Mouse (Mus musculus): Measurements from ENCODE around the gene Lrrc63. TPM values are rescaled to one million over a fixed set of nuclear protein-coding genes. Genes with fewer than 3 reads are reported as not detected.
A peak's percentile ranks its signal among the peaks of the same experiment; 100 is the strongest.
"Not testable (repeated sequence)": the region's sequence is repeated elsewhere in the genome, so short reads cannot be mapped to it uniquely, and the experiment has no call there.

Gene Lrrc63
- polyA plus RNA-seq, 1 experiment from 2014 or later: 0.08 TPM

GRCm38 (mm10) chr14:75150653-75151052 lies 20.0 kb upstream of the Lrrc63 start:
- Histone ChIP-seq H3K4me2 (no peak overlapping the region), H3K27me3 (ENCODE audit: control insufficient read depth, insufficient read depth, low read length) (no peaks in the 10 kb centered on the region), H3K4me3 (ENCODE audit: low read depth, low read length) (no peak overlapping the region), H3K36me3 (ENCODE audit: control insufficient read depth, insufficient read depth, low read length) (no peaks in the 10 kb centered on the region), H3K27ac (ENCODE audit: low read depth, low read length) (no peak overlapping the region), H3K4me1 (ENCODE audit: control insufficient read depth, insufficient read depth, low read length) (no peaks in the 10 kb centered on the region), H3K9me3 (ENCODE audit: control insufficient read depth, low read length) (no peaks in the 10 kb centered on the region), H3K9ac (ENCODE audit: low read length) (no peak overlapping the region)
- DNase-seq (ENCODE audit: low spot score, missing footprints) (no peak), ATAC-seq (ENCODE audit: low FRiP score) (no peak)
- WGBS: 75% methylated on average over 2 of the region's 2 CpGs

GRCm38 (mm10) chr14:75148229-75148628 lies 17.5 kb upstream of the Lrrc63 start:
- ATAC-seq (ENCODE audit: low FRiP score): no peak
- H3K9ac ChIP-seq (ENCODE audit: low read length): no peak overlapping the region

GRCm38 (mm10) chr14:75147706-75148105 lies 17.0 kb upstream of the Lrrc63 start:
- H3K4me1 ChIP-seq (ENCODE audit: control insufficient read depth, insufficient read depth, low read length); H3K27me3 ChIP-seq (ENCODE audit: control insufficient read depth, insufficient read depth, low read length); H3K4me2 ChIP-seq; H3K27ac ChIP-seq (ENCODE audit: low read depth, low read length); H3K36me3 ChIP-seq (ENCODE audit: control insufficient read depth, insufficient read depth, low read length); ATAC-seq (ENCODE audit: low FRiP score); DNase-seq (ENCODE audit: low spot score, missing footprints); H3K9ac ChIP-seq (ENCODE audit: low read length); H3K4me3 ChIP-seq (ENCODE audit: low read depth, low read length); H3K9me3 ChIP-seq (ENCODE audit: control insufficient read depth, low read length): not testable (repeated sequence)
- WGBS: 87% methylated on average over 2 of the region's 2 CpGs

More at GRCm38 (mm10) chr14:75148229-75148628, 17.5 kb upstream of the Lrrc63 start:
- Histone ChIP-seq H3K4me2 (no peak overlapping the region), H3K27ac (ENCODE audit: low read depth, low read length) (no peak overlapping the region), H3K36me3 (ENCODE audit: control insufficient read depth, insufficient read depth, low read length) (no peaks in the 10 kb centered on the region), H3K9me3 (ENCODE audit: control insufficient read depth, low read length) (no peaks in the 10 kb centered on the region), H3K4me1 (ENCODE audit: control insufficient read depth, insufficient read depth, low read length) (no peaks in the 10 kb centered on the region), H3K4me3 (ENCODE audit: low read depth, low read length) (no peak overlapping the region), H3K27me3 (ENCODE audit: control insufficient read depth, insufficient read depth, low read length) (no peaks in the 10 kb centered on the region)
- 89% methylated on average over 9 of the region's 9 CpGs for WGBS
- no peak for DNase-seq (ENCODE audit: low spot score, missing footprints)

GRCm38 (mm10) chr14:75139225-75139624 lies 8.5 kb upstream of the Lrrc63 start:
- no peaks in the 10 kb centered on the region for H3K9me3 ChIP-seq (ENCODE audit: control insufficient read depth, low read length)
- no peak overlapping the region for H3K27ac ChIP-seq (ENCODE audit: low read depth, low read length)
- DNase-seq (ENCODE audit: low spot score, missing footprints) (no peak), ATAC-seq (ENCODE audit: low FRiP score) (no peak)
- no peaks in the 10 kb centered on the region for H3K36me3 ChIP-seq (ENCODE audit: control insufficient read depth, insufficient read depth, low read length)
- H3K4me3 ChIP-seq (ENCODE audit: low read depth, low read length): no peak overlapping the region
- no peaks in the 10 kb centered on the region for H3K4me1 ChIP-seq (ENCODE audit: control insufficient read depth, insufficient read depth, low read length)
- WGBS: 83% methylated on average over 2 of the region's 2 CpGs
- H3K9ac ChIP-seq (ENCODE audit: low read length): no peak overlapping the region
- no peaks in the 10 kb centered on the region for H3K27me3 ChIP-seq (ENCODE audit: control insufficient read depth, insufficient read depth, low read length)
- no peak overlapping the region for H3K4me2 ChIP-seq

DNA sequence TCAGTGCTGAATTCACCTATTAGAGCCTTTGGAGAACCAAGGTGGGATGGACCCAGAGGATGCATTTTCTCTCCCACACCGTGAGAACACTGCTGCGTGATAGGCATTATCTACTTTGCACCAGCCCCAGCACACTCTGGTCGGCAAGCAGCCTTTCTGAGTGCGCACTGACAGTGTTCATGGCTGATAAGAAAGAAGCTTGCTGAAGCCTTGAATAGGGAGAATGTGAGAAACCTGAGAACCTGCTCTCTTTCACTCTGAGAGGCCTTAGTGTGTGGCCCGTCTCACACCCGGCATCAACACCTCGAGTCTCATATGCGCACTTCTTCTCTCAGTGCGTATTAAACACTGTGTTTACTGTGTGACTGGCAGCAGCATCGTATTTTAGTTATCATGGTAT lies 7.8 kb upstream of the Lrrc63 start:
- DNase-seq (ENCODE audit: low spot score, missing footprints) (no peak), ATAC-seq (ENCODE audit: low FRiP score) (no peak)
- no peak overlapping the region for H3K4me2 ChIP-seq
- H3K4me3 ChIP-seq (ENCODE audit: low read depth, low read length): no peak overlapping the region
- H3K27me3 ChIP-seq (ENCODE audit: control insufficient read depth, insufficient read depth, low read length): no peaks in the 10 kb centered on the region
- 83% methylated on average over 10 of the region's 10 CpGs for WGBS
- no peak overlapping the region for H3K27ac ChIP-seq (ENCODE audit: low read depth, low read length)
- H3K9me3 ChIP-seq (ENCODE audit: control insufficient read depth, low read length): no peaks in the 10 kb centered on the region
- H3K36me3 ChIP-seq (ENCODE audit: control insufficient read depth, insufficient read depth, low read length): no peaks in the 10 kb centered on the region
- H3K4me1 ChIP-seq (ENCODE audit: control insufficient read depth, insufficient read depth, low read length): no peaks in the 10 kb centered on the region
- H3K9ac ChIP-seq (ENCODE audit: low read length): no peak overlapping the region

GRCm38 (mm10) chr14:75136119-75136966 lies 5.7 kb upstream of the Lrrc63 start:
- H3K4me2 ChIP-seq: no peak overlapping the region
- no peak overlapping the region for H3K27ac ChIP-seq (ENCODE audit: low read depth, low read length)
- no peak for DNase-seq (ENCODE audit: low spot score, missing footprints)
- WGBS: 85% methylated on average over 25 of the region's 25 CpGs
- no peaks in the 10 kb centered on the region for H3K4me1 ChIP-seq (ENCODE audit: control insufficient read depth, insufficient read depth, low read length)
- H3K4me3 ChIP-seq (ENCODE audit: low read depth, low read length): no peak overlapping the region
- H3K36me3 ChIP-seq (ENCODE audit: control insufficient read depth, insufficient read depth, low read length): no peaks in the 10 kb centered on the region
- no peaks in the 10 kb centered on the region for H3K27me3 ChIP-seq (ENCODE audit: control insufficient read depth, insufficient read depth, low read length)
- no peaks in the 10 kb centered on the region for H3K9me3 ChIP-seq (ENCODE audit: control insufficient read depth, low read length)
- ATAC-seq (ENCODE audit: low FRiP score): no peak
- H3K9ac ChIP-seq (ENCODE audit: low read length): no peak overlapping the region

DNA sequence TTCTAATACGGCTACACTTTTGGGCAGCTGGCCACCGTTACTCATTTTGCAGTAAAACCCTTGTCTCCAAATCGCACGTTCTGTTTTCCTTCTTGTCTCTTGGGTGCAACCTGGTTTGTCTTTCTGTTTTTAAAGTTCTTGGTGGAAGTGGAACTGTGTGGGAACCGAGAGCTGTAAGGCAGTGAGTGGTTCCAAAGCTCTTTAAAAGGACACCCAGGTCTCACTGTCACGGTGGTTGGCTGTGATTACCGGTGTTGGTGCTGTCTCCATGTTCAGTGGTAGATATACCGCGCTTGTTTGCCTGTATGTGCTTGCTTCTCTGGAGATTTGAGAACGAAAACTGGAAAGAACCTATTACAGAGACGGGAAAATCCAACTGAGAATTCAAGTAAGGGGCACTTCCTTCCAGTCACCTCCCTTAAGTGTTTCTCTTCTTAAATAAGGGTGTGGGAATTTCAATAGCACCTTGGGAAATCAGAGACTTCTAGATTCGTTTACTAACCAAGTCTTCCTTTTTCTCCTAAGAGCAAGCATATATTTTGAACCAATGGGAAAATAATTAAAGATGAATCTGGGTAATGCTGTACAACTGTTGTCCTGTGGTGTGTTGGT lies 749 bp upstream of the Lrrc63 start:
- no peaks in the 10 kb centered on the region for H3K36me3 ChIP-seq (ENCODE audit: control insufficient read depth, insufficient read depth, low read length)
- peaks cover 2% of the 10 kb centered on the region; the same call in 1 of the 2 replicates for H3K4me1 ChIP-seq (ENCODE audit: control insufficient read depth, insufficient read depth, low read length)
- no peaks in the 10 kb centered on the region for H3K9me3 ChIP-seq (ENCODE audit: control insufficient read depth, low read length)
- 4% methylated on average over 12 of the region's 12 CpGs for WGBS
- peak overlapping the region; percentile 55 for H3K4me3 ChIP-seq (ENCODE audit: low read depth, low read length)
- H3K27ac ChIP-seq (ENCODE audit: low read depth, low read length): no peak overlapping the region
- H3K4me2 ChIP-seq: peak overlapping the region; percentile 86
- no peak overlapping the region for H3K9ac ChIP-seq (ENCODE audit: low read length)
- 0 out of 2 replicates have a peak, but pooled peaks have one; percentile 14 for ATAC-seq (ENCODE audit: low FRiP score)
- no peak for DNase-seq (ENCODE audit: low spot score, missing footprints)
- H3K27me3 ChIP-seq (ENCODE audit: control insufficient read depth, insufficient read depth, low read length): no peaks in the 10 kb centered on the region

DNA sequence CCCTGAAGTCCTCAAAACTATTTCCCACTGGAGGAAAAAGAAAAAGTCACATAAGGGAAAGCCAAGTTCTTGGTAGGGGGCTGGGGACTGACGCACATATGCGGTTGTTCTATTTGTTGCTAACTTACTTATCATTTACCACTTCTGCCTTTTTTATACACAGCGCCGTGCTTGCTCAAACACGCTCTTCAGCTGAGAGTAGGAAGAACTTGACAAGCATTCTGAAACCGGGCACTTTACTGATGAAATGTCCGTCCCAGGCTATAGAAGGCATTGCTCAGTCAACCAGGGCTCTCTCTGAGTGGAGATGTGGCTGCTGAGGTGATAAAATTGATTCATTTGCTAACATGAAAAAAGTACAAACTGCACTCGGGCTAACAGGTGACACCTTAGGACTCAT lies 9.0 kb downstream of the Lrrc63 start:
- H3K4me1 ChIP-seq (ENCODE audit: control insufficient read depth, insufficient read depth, low read length): no peaks in the 10 kb centered on the region
- H3K36me3 ChIP-seq (ENCODE audit: control insufficient read depth, insufficient read depth, low read length): no peaks in the 10 kb centered on the region
- H3K4me3 ChIP-seq (ENCODE audit: low read depth, low read length): no peak overlapping the region
- H3K9ac ChIP-seq (ENCODE audit: low read length): no peak overlapping the region
- 90% methylated on average over 8 of the region's 8 CpGs for WGBS
- no peaks in the 10 kb centered on the region for H3K9me3 ChIP-seq (ENCODE audit: control insufficient read depth, low read length)
- no peak overlapping the region for H3K27ac ChIP-seq (ENCODE audit: low read depth, low read length)
- no peak overlapping the region for H3K4me2 ChIP-seq
- no peak for DNase-seq (ENCODE audit: low spot score, missing footprints)
- no peaks in the 10 kb centered on the region for H3K27me3 ChIP-seq (ENCODE audit: control insufficient read depth, insufficient read depth, low read length)
- ATAC-seq (ENCODE audit: low FRiP score): no peak

- Histone ChIP-seq H3K4me1 (ENCODE audit: control insufficient read depth, insufficient read depth, low read length) (no peaks in the 10 kb centered on the region), H3K36me3 (ENCODE audit: control insufficient read depth, insufficient read depth, low read length) (no peaks in the 10 kb centered on the region), H3K9me3 (ENCODE audit: control insufficient read depth, low read length) (no peaks in the 10 kb centered on the region), H3K9ac (ENCODE audit: low read length) (no peak overlapping the region), H3K27me3 (ENCODE audit: control insufficient read depth, insufficient read depth, low read length) (no peaks in the 10 kb centered on the region), H3K4me3 (ENCODE audit: low read depth, low read length) (no peak overlapping the region), H3K27ac (ENCODE audit: low read depth, low read length) (no peak overlapping the region), H3K4me2 (no peak overlapping the region)
- DNase-seq (ENCODE audit: low spot score, missing footprints) (no peak), ATAC-seq (ENCODE audit: low FRiP score) (no peak)
- 87% methylated on average over 5 of the region's 5 CpGs for WGBS
These were observed 27.7 kb downstream of the Lrrc63 start for GRCm38 (mm10) chr14:75102956-75103355.

Measured in midbrain, embryonic 11.5 days (tissue).